Mouse (Mus musculus) monocyte, adult 59 days (primary cell): Measurements from ENCODE around the gene Myocos. TPM values are rescaled to one million over a fixed set of nuclear protein-coding genes. Genes with fewer than 3 reads are reported as not detected.

Source experiments
- total RNA-seq, 2 experiments: library from RNA; stranded (reverse); gene quantifications; one replicate each; pipeline ENCODE4 v1.2.4; 2023

Myocos gene
- total RNA-seq = not detected

GRCm38 (mm10) chr1:162658119-162658518 lies at the start of gene Myocos:
Gene Myocos, minus strand, starts transcription at chr1:162658219.

GRCm38 (mm10) chr1:162639051-162639750 lies 18.8 kb downstream of the Myocos start, which contains the start of gene Myoc:
Gene Myoc, plus strand, starts transcription at chr1:162639155.

Other genes with a start within 250 kb of the Myocos start
- under 1 TPM in 1 of 2 experiments, not detected in 1; 0.21 TPM for gene Dnm3, start 180.2 kb downstream of the Myocos start, total RNA-seq
- gene Mettl13, start 109.7 kb downstream of the Myocos start, total RNA-seq = 10 to 100 TPM; 10.4 to 13.8 TPM
- gene Vamp4, start 87.7 kb downstream of the Myocos start, total RNA-seq = 100 to 1,000 TPM; 117 to 122 TPM
- not detected for gene Myoc, start 19.1 kb downstream of the Myocos start, total RNA-seq
- 100 to 1,000 TPM; 216 to 228 TPM for gene Prrc2c, start 82.3 kb upstream of the Myocos start, total RNA-seq
- gene Fmo4, start 155.8 kb upstream of the Myocos start, total RNA-seq = not detected
- gene Fmo1, start 208.4 kb upstream of the Myocos start, total RNA-seq = not detected
- gene Fmo2, start 240.5 kb upstream of the Myocos start, total RNA-seq = under 1 TPM; 0.18 to 0.46 TPM